Mouse (Mus musculus) natural killer cell, adult 2 months (primary cell): ENCODE measurements at regions not wholly inside any gene's neighbourhood (a gene's known extent, or its start where the extent isn't known, plus 50 kb on each side); places are given as distances from the start of the nearest gene placed in this dataset.

Source experiments
- DNase-seq, 2 experiments: peaks; one replicate each; pipeline ENCODE4 v3.0.0; 2022; ENCODE audit warnings: low spot score in 2 of 2

DNA sequence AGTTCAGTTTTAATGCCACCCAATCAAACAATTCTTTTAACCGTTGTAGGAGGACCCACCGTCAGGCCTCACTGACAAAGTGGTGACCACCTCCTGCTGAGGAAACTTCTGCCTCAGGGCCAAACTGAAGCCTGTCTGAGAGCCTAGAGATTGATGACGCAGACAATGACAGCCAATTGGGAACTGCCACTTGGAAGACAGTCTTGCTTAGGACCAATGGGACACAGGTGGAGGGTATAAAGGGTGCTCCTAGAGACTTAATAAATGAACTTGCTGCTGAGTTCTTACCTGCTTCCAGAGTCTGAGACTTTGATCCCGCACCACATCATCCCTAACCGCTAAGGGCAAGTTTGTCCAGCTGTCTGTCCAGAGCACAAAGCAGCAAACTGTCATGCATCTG is 80.0 kb downstream of the Tbx4 start:
- DNase-seq = no peak

DNA sequence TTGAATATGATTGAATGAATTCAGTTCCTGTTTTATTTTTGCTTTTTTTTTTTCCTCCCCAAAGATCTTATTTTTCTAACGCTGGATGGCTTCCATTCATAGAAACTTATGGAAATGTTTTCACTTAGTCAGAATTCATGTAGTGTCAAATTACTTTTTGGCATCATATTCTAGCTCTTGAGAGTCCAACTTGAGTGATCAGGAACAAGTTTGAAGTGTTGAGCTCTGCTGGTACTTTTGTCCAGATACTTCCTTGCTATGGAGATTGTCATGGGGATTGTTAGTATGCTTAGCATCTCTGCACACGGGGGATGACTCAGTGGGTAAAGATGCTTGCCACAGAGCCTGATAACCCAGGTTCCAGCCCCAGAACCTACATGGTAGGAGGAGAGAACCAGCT is 84.1 kb downstream of the Tbx4 start:
- no peak for DNase-seq

DNA sequence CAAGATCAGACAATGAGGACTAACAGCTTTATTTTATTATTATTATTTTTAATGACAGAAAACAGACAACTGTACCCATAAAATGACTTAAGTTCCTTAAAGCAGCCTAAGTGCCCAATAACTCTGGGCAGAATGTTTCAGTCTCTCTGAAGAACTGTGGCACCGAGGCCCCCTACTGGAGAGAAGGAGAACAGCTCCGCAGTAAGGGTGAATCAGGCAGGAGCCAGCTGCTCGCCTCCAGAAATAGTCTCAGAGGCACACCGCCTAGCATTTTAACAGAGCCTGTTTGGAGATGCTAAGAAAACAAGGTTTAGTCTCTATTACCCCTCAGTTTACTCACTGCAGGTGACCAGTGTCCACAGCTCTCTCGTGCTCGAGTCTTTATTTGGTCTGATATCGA is 86.2 kb downstream of the Tbx4 start:
- DNase-seq = peak; percentile 22 to 38

DNA sequence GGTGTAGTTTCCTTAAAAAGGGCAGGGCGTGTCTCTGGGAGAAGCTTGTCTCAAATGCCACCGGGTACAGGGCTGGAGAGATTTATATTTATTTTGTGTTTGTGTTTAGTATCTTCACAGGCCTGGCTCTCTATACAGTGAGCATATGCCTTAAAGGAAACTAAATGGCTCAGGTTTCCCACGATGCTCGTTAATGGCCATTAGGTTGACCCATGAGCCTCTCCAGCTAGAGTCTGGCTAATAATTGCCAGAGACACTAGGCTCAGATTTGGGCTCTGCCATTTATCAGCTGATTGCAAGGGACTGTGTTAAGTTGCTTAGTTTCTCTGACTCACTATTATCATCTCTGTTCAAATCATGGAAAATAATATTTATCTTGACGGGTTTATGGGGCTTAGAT is 87.5 kb downstream of the Tbx4 start:
- DNase-seq = no peak

DNA sequence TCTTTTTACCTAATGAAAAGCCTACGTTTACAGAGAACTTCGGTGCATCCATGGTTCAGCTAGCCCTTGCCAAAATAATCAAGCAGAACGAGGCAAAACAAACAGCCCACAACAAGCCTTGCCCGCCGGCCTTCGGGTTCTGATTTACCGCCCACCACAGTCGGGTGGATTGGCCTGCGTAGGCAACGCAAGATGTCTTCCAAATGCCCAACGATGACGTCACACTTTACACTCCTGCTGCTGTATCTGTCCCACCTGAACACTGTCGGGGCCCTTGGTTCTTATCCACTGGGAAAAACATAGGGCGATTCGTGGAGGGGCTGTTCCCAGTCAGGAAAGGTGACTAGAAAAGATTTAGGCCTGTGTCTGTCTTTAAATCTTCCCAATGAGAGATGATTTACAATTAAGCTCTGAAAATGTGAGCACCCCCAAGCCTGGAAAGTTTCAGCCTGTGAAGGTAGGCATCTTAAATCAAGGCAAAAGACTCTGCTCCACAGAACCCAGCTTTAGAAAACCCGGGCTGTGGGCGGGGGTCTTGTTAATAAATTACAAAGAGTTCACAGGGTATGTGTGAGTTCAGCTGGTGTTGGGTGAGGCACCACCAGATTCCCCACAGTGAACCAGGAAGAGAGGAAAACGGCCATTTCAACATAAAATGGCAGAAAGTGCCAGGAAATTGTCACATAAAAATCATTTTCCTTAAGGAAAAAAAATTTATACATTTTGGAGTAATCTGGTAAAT is 90.6 kb downstream of the Tbx4 start:
- no peak for DNase-seq

DNA sequence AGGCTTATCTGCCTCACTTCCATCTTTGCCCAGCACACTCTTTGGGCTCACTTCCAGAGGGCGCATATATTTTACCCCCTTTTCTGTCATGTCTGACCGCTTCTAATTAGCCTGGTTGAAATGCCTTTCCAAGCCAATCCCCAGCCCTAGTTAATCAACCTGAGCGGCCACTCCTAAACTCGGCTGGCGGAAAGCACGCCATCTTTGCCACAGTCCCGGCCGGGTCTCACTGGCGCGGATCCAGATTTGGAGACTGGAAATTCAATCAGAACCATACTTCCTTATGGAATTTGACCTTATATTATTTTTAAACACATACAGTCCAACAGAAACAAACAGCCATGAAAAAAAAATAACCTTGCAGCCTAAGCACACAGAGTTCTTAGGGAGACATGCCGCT is 94.2 kb downstream of the Tbx4 start:
- no peak for DNase-seq

DNA sequence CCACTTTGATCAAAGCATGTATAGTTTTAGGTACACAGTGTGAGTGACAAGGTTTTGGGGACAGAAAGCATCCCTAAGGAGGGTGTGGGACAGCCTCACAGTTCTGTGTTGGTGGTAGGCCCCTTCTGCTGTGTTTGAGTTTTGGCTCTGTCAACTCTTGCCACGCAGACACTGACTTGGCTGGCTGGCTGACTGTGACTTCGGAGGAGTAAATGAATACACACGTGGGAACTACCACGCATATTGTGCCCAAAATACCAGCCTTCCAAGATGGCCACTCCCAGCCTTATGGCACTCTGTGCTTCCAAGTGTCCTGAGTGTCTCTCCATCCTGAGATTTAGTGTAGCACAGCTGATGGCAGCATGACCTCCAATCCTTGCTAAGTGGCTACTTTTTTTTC is 95.3 kb downstream of the Tbx4 start:
- no peak for DNase-seq

DNA sequence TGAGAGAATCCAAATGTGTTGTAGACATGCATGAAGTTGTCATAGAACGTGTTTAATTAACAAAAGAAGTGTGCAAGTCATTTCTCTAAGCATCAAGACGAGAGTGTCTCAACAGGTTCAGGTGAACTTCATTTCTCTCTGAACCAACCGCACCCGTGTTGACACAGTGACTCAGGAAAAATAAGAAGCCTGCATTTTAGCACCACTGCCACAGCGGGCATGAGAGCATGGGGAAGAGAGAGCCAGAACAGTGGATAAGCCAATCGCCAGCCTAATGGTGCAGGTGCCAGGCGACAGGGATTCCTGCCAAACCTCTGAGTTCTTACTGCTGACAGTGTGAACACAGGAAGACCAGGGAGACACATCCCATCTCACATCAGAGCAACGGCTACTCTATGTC is 100.1 kb downstream of the Tbx4 start:
- no peak for DNase-seq

DNA sequence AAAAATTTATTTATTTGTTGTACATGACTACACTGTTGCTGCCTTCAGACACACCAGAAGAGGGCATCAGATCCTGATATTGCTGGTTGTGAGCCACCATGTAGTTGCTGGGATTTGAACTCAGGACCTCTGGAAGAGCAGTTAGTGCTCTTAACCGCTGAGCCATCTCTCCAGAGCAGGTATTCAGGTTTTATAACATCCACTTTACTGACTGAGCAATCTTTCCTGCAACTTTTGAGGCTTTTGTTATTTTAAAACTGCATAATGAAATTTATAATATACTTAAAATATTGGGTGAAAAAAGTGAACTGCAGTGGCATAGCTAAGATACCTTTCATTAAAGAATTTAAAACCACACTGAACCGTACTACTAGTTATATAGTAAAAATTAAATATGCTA is 101.0 kb downstream of the Tbx4 start:
- DNase-seq = no peak

DNA sequence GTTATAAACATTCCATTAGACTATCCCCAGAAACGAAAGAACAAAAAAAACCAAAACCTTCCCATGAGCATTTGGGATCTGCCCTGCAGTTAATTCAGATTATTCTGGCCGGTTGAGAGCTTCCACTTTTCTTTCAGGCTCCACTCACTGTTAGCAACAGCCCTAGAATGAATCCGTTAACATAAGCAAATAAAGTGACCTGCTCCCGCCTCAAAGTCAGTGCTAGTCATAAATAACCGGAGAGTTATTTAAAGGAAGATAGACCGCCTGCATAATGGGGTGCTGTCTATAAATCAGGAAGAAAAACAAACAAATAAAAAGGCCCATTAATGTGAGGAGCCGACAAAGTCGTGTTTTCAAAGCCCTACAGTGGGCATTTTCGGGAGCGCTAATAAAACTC is 103.3 kb downstream of the Tbx4 start:
- no peak for DNase-seq

DNA sequence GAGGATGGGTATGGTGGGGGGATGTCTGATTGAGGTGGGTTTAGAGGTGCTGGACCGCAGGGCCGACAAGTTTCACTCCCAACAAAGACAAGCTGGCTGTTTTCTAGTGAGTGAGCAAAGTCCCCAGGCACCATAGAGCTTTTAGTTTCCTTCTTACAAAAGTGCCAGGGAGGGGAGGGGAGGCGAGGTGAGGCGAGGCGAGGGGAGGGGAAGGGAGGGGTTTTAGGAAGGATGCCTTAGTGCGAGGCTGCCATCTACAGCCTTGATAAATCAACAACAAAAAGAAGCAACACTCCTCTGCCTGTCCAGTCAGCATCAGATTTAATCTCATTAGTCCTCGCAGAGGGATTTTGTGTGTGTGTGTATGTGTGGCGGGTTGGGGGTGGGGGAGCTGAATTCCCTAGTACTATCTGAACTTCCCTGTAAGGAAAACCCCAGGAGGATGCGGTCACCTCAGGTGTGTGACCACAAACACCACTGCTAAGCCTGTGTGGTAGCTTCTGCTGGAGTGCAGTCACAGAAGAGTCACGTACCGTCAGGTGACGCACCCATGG is 103.8 kb downstream of the Tbx4 start:
- DNase-seq = peak; percentile 17 to 28

DNA sequence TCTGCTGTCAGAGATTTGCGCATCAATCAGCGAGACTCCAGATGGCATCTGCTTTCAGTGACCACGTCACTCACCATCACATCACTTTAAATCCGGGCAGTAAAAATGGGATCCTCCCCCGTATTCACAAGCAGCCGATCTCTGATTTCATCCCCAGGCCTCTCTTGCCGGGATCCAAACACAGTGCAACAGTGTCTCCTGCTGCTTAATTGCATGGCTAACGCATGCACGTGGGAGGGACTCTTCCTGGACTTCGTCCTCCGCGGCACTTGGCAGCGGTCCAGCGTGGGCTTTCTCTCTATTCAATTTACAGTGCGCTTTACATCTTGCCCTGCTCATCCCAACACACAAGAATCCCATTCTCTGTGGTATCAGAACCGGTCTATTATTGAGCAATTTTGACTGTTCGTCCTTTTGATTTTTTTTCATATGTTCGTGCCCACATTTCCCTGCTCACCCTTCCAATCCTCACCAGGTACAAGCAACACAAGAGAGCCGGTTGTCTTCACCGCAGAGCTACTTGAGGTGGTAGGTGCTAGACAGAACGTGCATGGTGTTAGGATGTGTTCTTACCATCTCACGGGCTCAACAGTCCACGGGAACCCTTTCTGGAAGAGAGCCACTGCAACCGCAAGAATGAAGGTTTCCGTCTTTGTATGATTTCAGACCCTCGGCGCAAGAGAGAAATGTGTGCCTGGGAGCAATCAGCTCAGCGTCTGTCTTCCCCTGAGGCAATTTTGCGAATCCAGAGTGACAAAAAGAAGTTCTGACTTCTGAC is 109.3 kb downstream of the Tbx4 start:
- no peak for DNase-seq

DNA sequence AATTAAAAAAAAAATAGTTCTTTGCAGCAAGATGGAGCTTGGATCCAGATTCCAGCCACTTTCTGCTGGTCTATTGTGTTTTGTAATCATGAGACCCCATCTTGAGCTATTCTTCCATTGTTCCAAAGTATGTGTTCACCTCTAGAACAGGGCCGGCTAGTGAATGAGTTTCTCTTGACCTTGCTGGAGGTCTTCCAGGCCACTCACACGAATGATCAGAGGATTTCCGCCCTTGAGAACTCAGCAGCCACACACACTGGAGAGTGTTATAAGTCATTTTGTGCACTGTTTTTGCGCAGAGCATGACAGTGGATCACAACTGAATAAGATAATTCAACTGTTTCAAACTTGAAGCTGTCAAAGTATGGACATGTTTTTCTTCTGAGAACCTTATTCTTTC is 110.5 kb downstream of the Tbx4 start:
- DNase-seq = no peak

DNA sequence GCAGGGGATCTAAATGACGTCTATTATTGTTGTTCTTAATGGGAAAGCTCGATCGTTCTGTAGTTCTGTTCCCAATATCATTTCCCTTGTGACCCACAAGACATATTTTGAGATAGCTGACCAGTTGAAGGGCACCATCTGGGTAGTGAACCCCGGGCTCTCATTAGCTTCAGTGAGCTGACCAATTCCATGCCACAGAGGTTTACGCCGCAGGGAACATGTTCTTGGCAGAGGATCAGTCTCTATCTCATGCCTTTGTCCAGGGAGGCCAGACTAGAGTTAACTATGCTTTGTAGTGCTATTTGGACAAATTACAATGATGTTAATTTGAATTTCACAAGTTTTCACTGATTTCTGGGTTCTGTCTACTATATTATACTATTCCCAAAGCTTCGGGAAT is 117.1 kb downstream of the Tbx4 start:
- DNase-seq = no peak

DNA sequence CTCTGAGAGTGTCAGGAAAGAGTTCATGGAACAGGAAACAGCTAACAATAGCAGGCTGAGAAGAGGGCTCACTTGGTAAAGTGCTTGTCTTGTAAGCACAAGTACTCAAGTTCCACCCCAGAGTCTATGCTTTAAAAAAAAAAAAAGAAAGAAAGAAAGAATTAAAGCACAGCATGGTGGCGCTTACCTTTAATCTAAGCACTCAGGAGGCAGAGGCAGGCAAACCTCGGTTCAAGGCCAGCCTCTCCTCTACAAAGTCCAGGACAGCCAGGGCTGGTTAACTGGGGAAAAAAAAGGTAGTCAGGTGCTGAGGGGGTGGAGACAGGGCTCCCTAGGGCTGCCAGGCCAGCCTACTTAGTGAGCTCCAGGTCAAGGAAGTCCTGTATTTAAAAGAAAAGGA is 119.1 kb downstream of the Tbx4 start:
- DNase-seq = no peak

DNA sequence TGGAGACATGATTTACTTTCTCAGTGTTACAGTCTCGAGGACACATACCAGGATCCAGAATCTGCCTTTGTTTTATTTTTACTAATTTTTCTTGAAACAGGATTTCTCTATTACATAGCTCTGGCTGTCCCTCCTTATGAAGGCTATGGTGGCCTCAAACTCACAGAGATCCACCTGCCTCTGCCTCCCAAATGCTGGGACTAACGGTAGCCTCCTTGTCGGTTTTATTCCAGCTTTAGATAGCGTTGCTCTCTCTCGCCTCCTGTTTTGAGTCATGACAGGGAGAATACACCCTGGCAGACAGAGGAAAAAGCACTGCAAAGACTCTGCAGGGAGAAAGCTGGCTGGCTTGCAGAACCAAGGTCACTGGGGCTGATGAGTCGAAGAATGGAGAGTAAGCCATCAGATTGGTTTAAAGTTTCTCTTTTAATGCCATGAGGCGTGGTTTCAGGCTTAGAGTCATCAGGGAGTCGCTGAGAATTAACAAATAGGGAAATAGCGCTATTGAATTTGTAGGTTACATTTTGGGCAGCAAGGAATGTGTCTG is 119.8 kb downstream of the Tbx4 start:
- DNase-seq = no peak

DNA sequence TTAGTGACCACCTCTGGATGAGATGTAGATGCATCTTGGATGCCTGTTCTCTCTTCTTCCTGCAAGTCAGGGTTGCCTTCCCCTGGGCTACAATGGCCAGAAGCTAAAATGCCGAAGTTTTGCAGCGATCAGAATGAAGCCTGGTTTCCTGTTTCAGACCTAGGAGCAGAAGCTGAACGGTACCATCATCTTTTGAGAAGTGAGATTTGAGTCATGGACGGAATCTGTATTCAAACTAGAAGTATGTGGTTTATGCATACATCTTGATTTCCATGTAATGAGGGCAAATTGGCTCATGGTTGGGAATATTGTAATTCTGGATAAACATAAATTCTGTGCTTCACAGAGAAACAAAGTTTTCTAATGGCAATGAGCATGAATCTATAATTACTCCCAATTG is 120.6 kb downstream of the Tbx4 start:
- no peak for DNase-seq
